Mouse (Mus musculus) intestine, embryonic 16.5 days (tissue): ENCODE results near the gene Tango6. TPM values are rescaled to one million over a fixed set of nuclear protein-coding genes. Genes with fewer than 3 reads are reported as not detected.
"Not testable (repeated sequence)": the region's sequence is repeated elsewhere in the genome, so short reads cannot be mapped to it uniquely, and the experiment has no call there.

Experiments
- ATAC-seq: fragments of 200-750 bp; cut with Nextera tagmentation; 2 replicates; pipeline ENCODE4 v1.8.0; 2017; ENCODE audit warnings: moderate TSS enrichment, moderate library complexity
- H3K27ac ChIP-seq: fragments of 300-500 bp; sonication (generic); 2 replicates; pipeline ENCODE4 v1.5.1; 2014; ENCODE audit warnings: mild to moderate bottlenecking, low read length
- H3K27me3 ChIP-seq: fragments of 300-500 bp; sonication (generic); replicated peaks from 2 replicates; pipeline ENCODE4 v1.6.1; 2014; ENCODE audit warnings: low read length, control low read depth, mixed read lengths; ENCODE audit not compliant: control insufficient read depth, insufficient read depth
- H3K36me3 ChIP-seq: fragments of 300-500 bp; sonication (generic); 2 replicates; pipeline ENCODE4 v1.6.1; 2014; ENCODE audit warnings: low read length, control low read depth; ENCODE audit not compliant: control insufficient read depth, insufficient read depth
- H3K4me1 ChIP-seq: fragments of 300-500 bp; sonication (generic); 2 replicates; pipeline ENCODE4 v1.6.1; 2014; ENCODE audit warnings: low read length, control low read depth, mixed read lengths; ENCODE audit not compliant: control insufficient read depth, insufficient read depth
- H3K4me2 ChIP-seq: fragments of 300-500 bp; sonication (generic); 2 replicates; pipeline ENCODE4 v1.6.1; 2014; ENCODE audit warnings: low read depth, low read length, control low read depth
- H3K4me3 ChIP-seq: fragments of 300-500 bp; sonication (generic); 2 replicates; pipeline ENCODE4 v1.5.1; 2014; ENCODE audit warnings: mild to moderate bottlenecking, low read length
- H3K9ac ChIP-seq: fragments of 300-500 bp; sonication (generic); 2 replicates; pipeline ENCODE4 v1.6.1; 2014; ENCODE audit warnings: low read depth, low read length
- H3K9me3 ChIP-seq: fragments of 300-500 bp; sonication (generic); 2 replicates; pipeline ENCODE4 v1.6.1; 2016; ENCODE audit warnings: low read length, control low read depth; ENCODE audit not compliant: control insufficient read depth
- WGBS: fragments of 180-500 bp; shearing (Covaris S2); extraction: QIAGEN DNeasy Blood & Tissue Kit; methylation state at CpG from one replicate; pipeline ENCODE4 v1.1.7; 2014; 5-methylcytosine and 5-hydroxymethylcytosine counted together
- polyA plus RNA-seq: library from polyadenylated mRNA; unstranded; fragments of >200 nt; fragmentation: Nextera tagmentation; extraction: Ambion mirVana; gene quantifications from 2 replicates; pipeline ENCODE4 v1.2.1, GENCODE M21; 2015

The Tango6 gene
- polyA plus RNA-seq, 1 experiment from 2014 or later, result 7.4 TPM

- no peaks in the 10 kb centered on the region for H3K27me3 ChIP-seq
- no peak overlapping the region for H3K9ac ChIP-seq
- no peaks in the 10 kb centered on the region for H3K4me1 ChIP-seq
- no peaks in the 10 kb centered on the region for H3K36me3 ChIP-seq
- no peak overlapping the region for H3K4me3 ChIP-seq
- no peaks in the 10 kb centered on the region for H3K9me3 ChIP-seq
- WGBS, result 63% methylated on average over 4 of the region's 4 CpGs
- H3K4me2 ChIP-seq, result no peak overlapping the region
- H3K27ac ChIP-seq, result no peak overlapping the region
- no peak for ATAC-seq
These were observed 106.8 kb downstream of the Tango6 start for GRCm38 (mm10) chr8:106789623-106790022.

GRCm38 (mm10) chr8:106794820-106795219, 112.0 kb downstream of the Tango6 start:
- H3K4me2 ChIP-seq, result no peak overlapping the region
- no peaks in the 10 kb centered on the region for H3K27me3 ChIP-seq
- H3K27ac ChIP-seq, result no peak overlapping the region
- no peak for ATAC-seq
- no peak overlapping the region for H3K9ac ChIP-seq
- H3K4me3 ChIP-seq, result no peak overlapping the region
- H3K9me3 ChIP-seq, result no peaks in the 10 kb centered on the region
- WGBS, result 87% methylated on average over 2 of the region's 2 CpGs
- H3K36me3 ChIP-seq, result no peaks in the 10 kb centered on the region
- no peaks in the 10 kb centered on the region for H3K4me1 ChIP-seq

- Histone ChIP-seq H3K27ac (no peak overlapping the region), H3K4me3 (no peak overlapping the region), H3K9me3 (no peaks in the 10 kb centered on the region), H3K27me3 (no peaks in the 10 kb centered on the region), H3K36me3 (no peaks in the 10 kb centered on the region), H3K9ac (no peak overlapping the region), H3K4me2 (no peak overlapping the region), H3K4me1 (no peaks in the 10 kb centered on the region)
- WGBS, result 76% methylated on average over 1 of the region's 1 CpGs
- ATAC-seq, result no peak
These were observed 117.0 kb downstream of the Tango6 start for GRCm38 (mm10) chr8:106799821-106800220.

- WGBS, result 94% methylated on average over 11 of the region's 11 CpGs
- H3K4me3 ChIP-seq, result no peak overlapping the region
- H3K4me2 ChIP-seq, result no peak overlapping the region
- H3K27me3 ChIP-seq, result no peaks in the 10 kb centered on the region
- H3K36me3 ChIP-seq, result no peaks in the 10 kb centered on the region
- H3K4me1 ChIP-seq, result no peaks in the 10 kb centered on the region
- no peak overlapping the region for H3K9ac ChIP-seq
- no peaks in the 10 kb centered on the region for H3K9me3 ChIP-seq
- H3K27ac ChIP-seq, result no peak overlapping the region
- ATAC-seq, result no peak
These were observed 118.4 kb downstream of the Tango6 start for GRCm38 (mm10) chr8:106801261-106801660.

GRCm38 (mm10) chr8:106802384-106803137, 119.7 kb downstream of the Tango6 start:
- not testable (repeated sequence) for H3K36me3 ChIP-seq, ATAC-seq

GRCm38 (mm10) chr8:106805859-106806258, 123.0 kb downstream of the Tango6 start:
- no peak overlapping the region for H3K9ac ChIP-seq
- no peaks in the 10 kb centered on the region for H3K9me3 ChIP-seq
- no peaks in the 10 kb centered on the region for H3K27me3 ChIP-seq
- H3K4me1 ChIP-seq, result no peaks in the 10 kb centered on the region
- no peak overlapping the region for H3K4me2 ChIP-seq
- H3K27ac ChIP-seq, result no peak overlapping the region
- H3K36me3 ChIP-seq, result no peaks in the 10 kb centered on the region
- no peak for ATAC-seq
- no peak overlapping the region for H3K4me3 ChIP-seq
- 90% methylated on average over 3 of the region's 3 CpGs for WGBS

More at GRCm38 (mm10) chr8:106802384-106803137, 119.7 kb downstream of the Tango6 start:
- not testable (repeated sequence) for H3K9me3 ChIP-seq, H3K9ac ChIP-seq, H3K27me3 ChIP-seq, H3K4me1 ChIP-seq, H3K27ac ChIP-seq, H3K4me3 ChIP-seq, H3K4me2 ChIP-seq
- 74% methylated on average over 12 of the region's 12 CpGs for WGBS

GRCm38 (mm10) chr8:106807461-106807860, 124.6 kb downstream of the Tango6 start:
- 96% methylated on average over 4 of the region's 4 CpGs for WGBS

GRCm38 (mm10) chr8:106809726-106810125, 126.9 kb downstream of the Tango6 start:
- H3K36me3 ChIP-seq, result no peaks in the 10 kb centered on the region
- H3K4me3 ChIP-seq, result no peak overlapping the region
- 40% methylated on average over 9 of the region's 9 CpGs for WGBS
- no peaks in the 10 kb centered on the region for H3K4me1 ChIP-seq
- no peak overlapping the region for H3K4me2 ChIP-seq
- no peaks in the 10 kb centered on the region for H3K9me3 ChIP-seq
- H3K27ac ChIP-seq, result no peak overlapping the region
- no peak for ATAC-seq
- no peaks in the 10 kb centered on the region for H3K27me3 ChIP-seq
- no peak overlapping the region for H3K9ac ChIP-seq

More at GRCm38 (mm10) chr8:106807461-106807860, 124.6 kb downstream of the Tango6 start:
- no peaks in the 10 kb centered on the region for H3K27me3 ChIP-seq
- H3K4me1 ChIP-seq, result no peaks in the 10 kb centered on the region
- no peak overlapping the region for H3K9ac ChIP-seq
- no peak overlapping the region for H3K4me2 ChIP-seq
- H3K27ac ChIP-seq, result no peak overlapping the region
- no peaks in the 10 kb centered on the region for H3K36me3 ChIP-seq
- ATAC-seq, result no peak
- no peak overlapping the region for H3K4me3 ChIP-seq
- H3K9me3 ChIP-seq, result no peaks in the 10 kb centered on the region

GRCm38 (mm10) chr8:106810406-106810805, 127.5 kb downstream of the Tango6 start:
- Histone ChIP-seq H3K4me3 (no peak overlapping the region), H3K36me3 (no peaks in the 10 kb centered on the region), H3K27me3 (no peaks in the 10 kb centered on the region), H3K9me3 (no peaks in the 10 kb centered on the region), H3K4me1 (no peaks in the 10 kb centered on the region), H3K4me2 (no peak overlapping the region), H3K9ac (no peak overlapping the region), H3K27ac (no peak overlapping the region)
- WGBS, result 89% methylated on average over 7 of the region's 7 CpGs
- ATAC-seq, result no peak

- no peaks in the 10 kb centered on the region for H3K9me3 ChIP-seq
- no peaks in the 10 kb centered on the region for H3K4me1 ChIP-seq
- ATAC-seq, result no peak
- no peak overlapping the region for H3K9ac ChIP-seq
- no peaks in the 10 kb centered on the region for H3K36me3 ChIP-seq
- no peak overlapping the region for H3K4me3 ChIP-seq
- H3K27ac ChIP-seq, result no peak overlapping the region
- no peaks in the 10 kb centered on the region for H3K27me3 ChIP-seq
- H3K4me2 ChIP-seq, result no peak overlapping the region
- 78% methylated on average over 4 of the region's 4 CpGs for WGBS
These were observed 129.7 kb downstream of the Tango6 start for GRCm38 (mm10) chr8:106812560-106812959.
